Mouse (Mus musculus) spleen, adult 2 months (tissue): ENCODE measurements around the gene Dlk1. TPM values are rescaled to one million over a fixed set of nuclear protein-coding genes. Genes with fewer than 3 reads are reported as not detected.

Experiments used
- DNase-seq, 2 experiments: peaks; one replicate each; pipeline versions ENCODE4 v3.0.0 to v3.0.0-alpha.2; 2012 to 2021; ENCODE audit warnings: low spot score in 2 of 2, low read depth in 1 of 2
- H3K27ac ChIP-seq: fragments of 200-500 bp; 2 replicates; pipeline ENCODE4 v1.5.1; 2012; ENCODE audit warnings: low read length, inconsistent platforms; ENCODE audit not compliant: insufficient read depth
- H3K27me3 ChIP-seq: fragments of 200-500 bp; 2 replicates; pipeline ENCODE4 v1.6.1; 2012; ENCODE audit warnings: mild to moderate bottlenecking, moderate library complexity, low read length, inconsistent platforms; ENCODE audit not compliant: control insufficient read depth, insufficient read depth
- H3K36me3 ChIP-seq: fragments of 200-500 bp; 2 replicates; pipeline ENCODE4 v1.6.1; 2012; ENCODE audit warnings: mild to moderate bottlenecking, low read length, inconsistent platforms; ENCODE audit not compliant: control insufficient read depth, insufficient read depth
- H3K4me1 ChIP-seq: fragments of 200-500 bp; 2 replicates; pipeline ENCODE4 v1.6.1; 2011; ENCODE audit warnings: inconsistent platforms; ENCODE audit not compliant: control insufficient read depth, insufficient read depth, insufficient read length
- H3K4me3 ChIP-seq: fragments of 200-500 bp; 2 replicates; pipeline ENCODE4 v1.5.1; 2011; ENCODE audit warnings: mild to moderate bottlenecking, inconsistent platforms; ENCODE audit not compliant: insufficient read depth, insufficient read length; ENCODE audit errors: extremely low read depth
- CTCF ChIP-seq: fragments of 200-500 bp; IDR thresholded peaks from 2 replicates; pipeline ENCODE4 v1.5.1; 2011; ENCODE audit warnings: mild to moderate bottlenecking, inconsistent platforms; ENCODE audit not compliant: insufficient read depth, insufficient read length, insufficient replicate concordance; ENCODE audit errors: extremely low read depth
- POLR2A ChIP-seq: fragments of 200-500 bp; IDR thresholded peaks from 2 replicates; pipeline ENCODE4 v1.6.1; 2011; ENCODE audit warnings: low read depth, low read length, inconsistent platforms
- WGBS: fragments of 180-500 bp; shearing (Covaris S2); methylation state at CpG from one replicate; pipeline ENCODE4 v1.1.7; 2018; 5-methylcytosine and 5-hydroxymethylcytosine counted together
- polyA plus RNA-seq: library from polyadenylated mRNA; depleted of rRNA; stranded (reverse); fragments of >200 nt; gene quantifications from 2 replicates; pipeline ENCODE4 v1.2.3, GENCODE M21; 2012

The Dlk1 gene
- polyA plus RNA-seq, 1 experiment, result 0.29 TPM

- peaks cover 11% of the 10 kb centered on the region for H3K27me3 ChIP-seq
- peak overlapping the region; percentile 16; the same call in 1 of the 2 replicates for H3K4me3 ChIP-seq
- no peak overlapping the region for H3K27ac ChIP-seq
- WGBS, result 9% methylated on average over 18 of the region's 18 CpGs
- H3K4me1 ChIP-seq, result peaks cover 12% of the 10 kb centered on the region
- DNase-seq, result no peak
- no peak for TF ChIP-seq CTCF
- TF ChIP-seq POLR2A, result no peak
- H3K36me3 ChIP-seq, result no peaks in the 10 kb centered on the region
Measured at GRCm38 (mm10) chr12:109446236-109446941, 6.2 kb upstream of the Dlk1 start.

- Histone ChIP-seq H3K4me1 (peaks cover 15% of the 10 kb centered on the region), H3K27me3 (peaks cover 23% of the 10 kb centered on the region), H3K4me3 (no peak overlapping the region), H3K27ac (no peak overlapping the region), H3K36me3 (no peaks in the 10 kb centered on the region)
- 8% methylated on average over 29 of the region's 30 CpGs for WGBS
- TF ChIP-seq POLR2A (no peak), CTCF (no peak)
- no peak for DNase-seq
Measured at GRCm38 (mm10) chr12:109449421-109450411, 2.9 kb upstream of the Dlk1 start.

GRCm38 (mm10) chr12:109453065-109453997 is 708 bp downstream of the Dlk1 start:
- peaks cover 23% of the 10 kb centered on the region for H3K27me3 ChIP-seq
- 8% methylated on average over 86 of the region's 96 CpGs for WGBS
- no peaks in the 10 kb centered on the region for H3K36me3 ChIP-seq
- peaks cover 5% of the 10 kb centered on the region; the same call in 1 of the 2 replicates for H3K4me1 ChIP-seq
- H3K4me3 ChIP-seq, result no peak overlapping the region
- no peak for TF ChIP-seq CTCF
- no peak for DNase-seq
- no peak overlapping the region for H3K27ac ChIP-seq

- DNase-seq, result no peak
- WGBS, result 74% methylated on average over 13 of the region's 13 CpGs
- Histone ChIP-seq H3K36me3 (no peaks in the 10 kb centered on the region), H3K4me1 (peaks cover 5% of the 10 kb centered on the region; the same call in 1 of the 2 replicates), H3K4me3 (no peak overlapping the region), H3K27ac (no peak overlapping the region), H3K27me3 (peaks cover 24% of the 10 kb centered on the region)
- no peak for TF ChIP-seq POLR2A
- no peak for TF ChIP-seq CTCF
Measured at GRCm38 (mm10) chr12:109454137-109454536, 1.5 kb downstream of the Dlk1 start.

GRCm38 (mm10) chr12:109456531-109457202 is 4.0 kb downstream of the Dlk1 start:
- peaks cover 3% of the 10 kb centered on the region; the same call in 1 of the 2 replicates for H3K4me1 ChIP-seq
- TF ChIP-seq POLR2A (no peak), CTCF (no peak)
- WGBS, result 29% methylated on average over 9 of the region's 9 CpGs
- no peak overlapping the region for H3K4me3 ChIP-seq
- no peak overlapping the region for H3K27ac ChIP-seq
- no peak for DNase-seq
- peaks cover 14% of the 10 kb centered on the region for H3K27me3 ChIP-seq
- H3K36me3 ChIP-seq, result no peaks in the 10 kb centered on the region

- TF ChIP-seq POLR2A, result no peak
- no peak for TF ChIP-seq CTCF
- 77% methylated on average over 8 of the region's 8 CpGs for WGBS
- Histone ChIP-seq H3K27me3 (peaks cover 14% of the 10 kb centered on the region), H3K27ac (no peak overlapping the region), H3K4me3 (no peak overlapping the region), H3K36me3 (no peaks in the 10 kb centered on the region), H3K4me1 (peaks cover 3% of the 10 kb centered on the region; the same call in 1 of the 2 replicates)
- no peak for DNase-seq
Measured at GRCm38 (mm10) chr12:109457836-109458235, 5.2 kb downstream of the Dlk1 start.
